Mouse (Mus musculus) urinary bladder, postnatal 4 days (tissue): ENCODE measurements around the gene Oas1e.

Experiments used
- DNase-seq, 2 experiments: peaks; one replicate each; pipeline ENCODE4 v3.0.0; 2021 to 2022; ENCODE audit warnings: low spot score in 2 of 2

Gene Oas1e

DNA sequence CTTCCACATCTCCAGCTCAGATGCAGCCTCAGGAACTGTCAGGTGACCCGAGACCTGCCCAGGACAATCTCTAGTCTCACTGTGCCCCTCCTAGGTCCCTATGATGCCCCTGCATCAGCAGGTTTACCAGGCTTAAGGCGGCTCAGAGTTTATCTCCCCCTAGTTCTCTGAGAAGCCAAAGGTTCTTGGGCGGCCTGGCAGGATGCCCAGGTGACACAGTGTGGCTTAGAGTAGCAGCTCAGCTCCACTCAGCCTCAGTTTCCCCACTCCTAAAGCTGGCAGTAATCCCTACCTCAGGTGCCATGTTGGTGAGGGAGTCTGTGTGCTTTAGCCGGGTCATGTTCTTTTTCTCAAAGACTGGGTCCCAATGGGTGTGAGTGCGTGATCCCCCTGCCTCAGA, 18.5 kb downstream of the Oas1e start:
- DNase-seq: no peak

DNA sequence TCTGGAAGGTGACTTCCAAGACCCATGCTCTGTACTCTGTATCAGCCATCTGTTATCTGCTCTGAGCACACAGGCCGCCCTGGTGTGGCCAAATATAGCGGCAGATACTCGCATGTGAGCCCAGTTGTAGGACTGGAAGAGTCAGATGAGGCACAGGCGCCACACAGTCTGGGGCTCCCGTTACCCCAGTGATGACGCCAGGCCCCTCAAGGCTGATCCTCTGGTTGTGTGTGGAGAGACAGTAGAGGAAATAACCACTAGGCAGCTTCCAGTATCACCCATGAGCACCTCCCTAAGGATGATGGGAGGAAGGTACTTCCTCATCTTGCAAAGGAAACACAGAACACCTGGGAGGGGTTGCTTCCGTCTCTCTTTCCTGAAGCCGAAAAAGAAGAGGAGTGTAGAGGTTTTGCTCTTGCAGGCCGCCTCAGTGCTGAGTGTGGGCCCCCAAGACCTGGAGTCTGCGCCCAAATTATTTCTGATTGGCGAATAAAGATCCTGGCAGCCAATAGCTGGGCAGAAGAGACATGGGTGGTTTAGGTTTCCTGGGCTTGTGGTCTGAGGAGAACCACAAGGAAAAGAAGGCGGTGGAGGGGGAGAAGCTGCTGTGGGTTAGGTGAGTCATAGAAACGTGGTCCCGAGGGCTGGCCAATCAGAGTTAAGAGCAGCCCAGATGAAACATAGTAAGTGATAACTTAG, 19.9 kb downstream of the Oas1e start:
- no peak for DNase-seq

DNA sequence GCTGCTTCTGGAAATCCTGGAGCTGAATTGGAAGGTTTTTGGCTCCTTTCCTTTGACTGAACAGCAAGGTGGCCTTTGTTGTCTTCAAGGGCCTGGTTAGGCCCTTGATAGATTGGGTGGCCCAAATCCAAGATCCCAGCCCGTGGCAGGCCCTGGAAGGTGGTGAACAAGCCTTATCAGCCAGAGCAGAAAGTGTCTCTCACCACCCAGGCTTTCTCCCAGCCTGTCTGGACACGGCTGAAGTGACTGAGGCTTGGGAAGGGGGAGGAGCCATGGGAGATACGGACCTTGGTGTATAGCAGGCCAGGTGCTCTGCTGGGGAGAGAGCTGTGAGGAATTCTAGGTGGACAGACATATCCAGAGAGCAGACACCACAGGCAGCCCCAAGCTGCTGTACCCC, 25.9 kb downstream of the Oas1e start:
- no peak for DNase-seq

DNA sequence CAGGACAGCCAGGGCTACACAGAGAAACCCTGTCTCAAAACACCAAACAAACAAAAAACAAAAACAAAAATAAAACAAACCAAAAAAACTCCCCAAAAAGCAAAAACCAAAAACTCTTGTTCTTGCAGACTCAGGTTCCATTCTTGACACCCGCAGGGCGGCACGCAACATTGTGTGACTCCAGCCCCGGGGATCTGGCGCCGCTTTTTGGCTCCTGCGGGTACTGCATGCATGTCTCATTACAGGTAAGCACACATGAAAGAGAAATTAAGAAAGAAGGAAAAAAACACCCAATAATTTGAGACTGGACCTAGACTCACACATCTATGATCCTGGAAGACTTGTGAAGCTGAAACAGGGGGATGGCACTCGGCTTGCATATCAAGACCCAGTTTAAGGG, 30.3 kb downstream of the Oas1e start:
- no peak for DNase-seq

DNA sequence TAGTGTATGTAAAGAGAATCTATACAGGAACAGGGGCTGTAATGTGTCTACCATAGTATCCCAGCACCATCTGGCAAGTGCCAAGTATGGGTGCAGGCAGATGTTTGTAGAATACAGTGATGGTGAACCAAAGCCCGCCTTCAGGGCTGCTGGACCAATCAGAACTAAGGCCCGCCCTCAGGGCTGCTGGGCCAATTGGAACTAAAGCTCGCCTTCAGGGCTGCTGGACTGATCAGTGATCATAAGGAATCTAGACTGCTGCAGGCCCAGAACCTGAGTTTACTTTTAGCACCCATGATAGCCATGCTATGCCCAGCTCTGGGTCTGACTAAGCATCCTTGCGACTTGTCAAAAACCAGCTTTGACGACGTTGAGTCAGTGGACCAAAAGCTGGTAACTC, 33.4 kb downstream of the Oas1e start:
- no peak for DNase-seq

DNA sequence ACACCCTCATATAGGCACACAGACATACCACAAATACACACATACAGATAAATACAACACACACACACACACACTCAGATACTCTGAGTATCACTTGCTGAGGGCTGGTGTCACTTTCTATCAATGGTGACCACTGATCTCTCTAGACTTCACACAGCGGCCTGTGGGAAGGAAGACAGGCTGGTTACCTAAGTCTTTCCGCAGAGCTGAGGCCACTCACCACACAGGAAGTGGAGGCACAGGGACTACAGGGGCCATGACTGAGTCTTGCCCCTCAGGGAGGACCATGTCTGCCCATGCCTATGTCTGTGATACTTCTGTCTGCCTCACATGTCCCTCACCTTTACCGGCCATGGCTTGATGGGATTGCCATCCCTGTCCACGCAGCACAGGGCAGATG, 41.1 kb downstream of the Oas1e start:
- no peak for DNase-seq

DNA sequence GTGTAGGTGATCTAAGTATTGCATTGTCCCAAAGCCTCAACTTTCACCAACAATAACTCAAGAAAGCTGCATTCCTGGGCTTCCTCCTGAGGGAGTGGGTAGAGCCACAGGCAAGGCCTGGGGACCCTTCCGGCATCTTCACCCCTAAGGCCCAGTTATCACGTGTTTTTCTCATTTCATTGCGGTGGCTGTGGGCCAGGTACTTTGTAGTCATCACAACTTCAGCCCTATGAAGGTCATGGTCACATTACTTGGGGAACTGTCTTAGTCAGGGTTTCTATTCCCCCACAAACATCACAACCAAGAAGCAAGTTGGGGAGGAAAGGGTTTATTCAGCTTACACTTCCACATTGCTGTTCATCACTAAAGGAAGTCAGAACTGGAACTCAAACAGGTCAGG, 42.5 kb downstream of the Oas1e start:
- DNase-seq: no peak

DNA sequence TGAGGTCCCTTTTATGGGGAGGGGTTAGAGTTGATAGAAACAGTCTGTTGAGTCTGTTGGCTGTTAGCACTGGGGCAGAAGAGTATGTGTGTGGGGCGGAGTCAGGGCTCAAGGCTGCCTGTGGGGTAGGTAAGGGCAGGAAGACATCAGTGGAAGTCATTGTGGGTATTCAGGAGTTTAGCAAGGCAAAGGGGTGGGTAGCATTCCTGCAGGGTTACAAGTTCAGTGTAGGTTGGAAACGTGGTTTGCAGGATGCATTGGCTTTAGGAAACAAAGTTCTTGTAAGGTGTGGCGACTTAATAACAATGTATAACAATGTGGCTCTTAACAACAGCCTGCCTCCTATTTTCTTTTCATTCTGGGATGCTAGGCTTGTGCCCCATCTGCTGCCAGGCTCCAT, 44.1 kb downstream of the Oas1e start:
- no peak for DNase-seq

DNA sequence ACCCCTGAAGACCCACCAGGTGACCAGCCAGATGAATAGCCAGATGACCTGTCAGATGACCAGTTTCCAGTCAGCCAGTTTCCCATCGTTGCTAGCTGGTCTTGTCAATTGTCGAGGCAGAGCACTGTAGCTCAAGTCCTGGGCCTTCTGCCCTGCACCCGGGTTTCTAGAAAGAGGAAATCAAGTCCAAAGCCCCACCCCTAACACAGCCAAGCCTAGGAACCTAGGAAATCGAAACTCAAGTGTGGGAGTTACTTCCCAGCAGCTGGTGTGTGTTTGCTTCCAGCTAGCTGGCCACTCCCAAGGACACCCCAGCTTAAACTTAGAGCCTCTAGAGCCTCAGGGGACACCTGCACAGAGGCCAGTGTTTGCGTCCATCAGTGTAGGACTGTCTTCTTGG, 45.6 kb downstream of the Oas1e start, which contains the start of gene Oas2:
Oas2 (minus strand) TSS at position 166 of the 400 bp plus-strand sequence.
- DNase-seq: no peak

DNA sequence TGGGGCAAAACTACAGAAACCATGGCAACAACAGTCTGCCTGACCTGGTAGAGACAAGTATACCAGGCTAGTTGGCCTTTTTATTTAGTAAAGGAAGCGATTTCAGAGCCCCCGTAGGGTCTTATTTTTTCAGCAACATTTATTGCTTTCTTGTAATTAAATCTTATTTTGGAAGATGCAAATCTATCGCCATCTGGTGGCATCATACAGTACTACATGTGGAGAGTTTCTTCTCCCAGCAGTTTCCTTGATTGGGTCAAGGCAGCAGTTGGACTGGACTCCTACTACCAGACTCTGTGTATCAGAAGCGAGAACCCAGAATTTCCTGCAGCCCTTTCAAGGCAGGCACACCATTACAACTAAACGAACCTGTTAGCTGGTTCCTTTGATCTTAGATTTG, 48.9 kb downstream of the Oas1e start:
- DNase-seq: no peak

DNA sequence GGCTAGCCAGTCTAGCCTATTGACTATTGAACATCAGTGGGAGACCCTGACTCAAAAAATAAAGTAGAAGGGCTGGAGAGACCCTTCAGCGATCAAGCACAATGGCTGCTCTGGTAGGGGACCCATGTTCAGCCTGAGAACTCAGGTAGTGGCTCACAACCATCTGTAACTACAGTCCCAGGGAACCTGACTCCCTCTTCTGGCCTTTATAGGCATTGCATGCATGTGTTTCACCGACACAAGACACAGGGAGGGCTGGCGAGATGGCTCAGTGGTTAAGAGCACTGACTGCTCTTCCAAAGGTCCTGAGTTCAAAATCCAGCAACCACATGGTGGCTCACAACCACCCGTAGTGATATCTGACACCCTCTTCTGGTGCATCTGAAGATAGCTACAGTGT, 53.2 kb downstream of the Oas1e start:
- no peak for DNase-seq
